Mouse (Mus musculus): ENCODE measurements around the gene Map3k1. TPM values are rescaled to one million over a fixed set of nuclear protein-coding genes. Genes with fewer than 3 reads are reported as not detected.

The Map3k1 gene
- polyA plus RNA-seq, 1 experiment from 2014 or later = 16.0 TPM

GRCm38 (mm10) chr13:111789420-111790065, 19.2 kb downstream of the Map3k1 start:
- Histone ChIP-seq H3K36me3 (ENCODE audit: control insufficient read depth, insufficient read depth, low read length) (no peaks in the 10 kb centered on the region), H3K9ac (ENCODE audit: low read depth, low read length) (no peak overlapping the region), H3K27me3 (ENCODE audit: control insufficient read depth, insufficient read depth, low read length) (no peaks in the 10 kb centered on the region), H3K4me1 (replicated peaks; ENCODE audit: control insufficient read depth, insufficient read depth, low read length) (no peaks in the 10 kb centered on the region; the same call in 1 of the 2 replicates), H3K27ac (ENCODE audit: low read depth, low read length) (no peak overlapping the region), H3K9me3 (ENCODE audit: control insufficient read depth, low read length) (no peaks in the 10 kb centered on the region), H3K4me3 (ENCODE audit: low read depth, low read length) (no peak overlapping the region), H3K4me2 (replicated peaks; ENCODE audit: low read depth, low read length) (no peak overlapping the region)
- ATAC-seq (ENCODE audit: low FRiP score) (0 out of 2 replicates have a peak, but pooled peaks have one; percentile 11), DNase-seq (ENCODE audit: low spot score) (peak; percentile 18)
- WGBS = 52% methylated on average over 9 of the region's 9 CpGs

DNA sequence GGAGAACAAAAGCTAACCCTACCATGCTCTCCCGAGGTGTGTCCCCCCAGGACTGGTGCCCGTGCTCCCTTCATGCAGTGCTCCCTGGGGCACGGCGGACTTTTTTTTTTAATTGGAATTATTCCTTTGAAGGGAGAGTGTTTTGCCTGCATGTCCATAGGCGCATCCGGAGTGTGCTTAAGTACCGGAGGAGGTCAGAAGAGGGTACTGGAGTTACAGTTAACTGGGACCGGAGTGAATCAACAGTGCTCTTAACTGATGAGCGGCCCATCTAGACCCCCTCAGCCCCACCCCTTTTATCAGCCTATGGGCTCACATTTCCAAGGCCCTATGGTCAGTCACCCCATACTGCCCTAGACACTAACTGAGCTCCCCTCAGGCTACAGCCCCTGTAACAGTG, 19.9 kb downstream of the Map3k1 start:
- ATAC-seq (ENCODE audit: low FRiP score) = 0 out of 2 replicates have a peak, but pooled peaks have one; percentile 17
- Histone ChIP-seq H3K9ac (ENCODE audit: low read depth, low read length) (no peak overlapping the region), H3K27ac (ENCODE audit: low read depth, low read length) (no peak overlapping the region), H3K4me1 (replicated peaks; ENCODE audit: control insufficient read depth, insufficient read depth, low read length) (no peaks in the 10 kb centered on the region; the same call in 1 of the 2 replicates), H3K9me3 (ENCODE audit: control insufficient read depth, low read length) (no peaks in the 10 kb centered on the region), H3K4me2 (replicated peaks; ENCODE audit: low read depth, low read length) (no peak overlapping the region), H3K36me3 (ENCODE audit: control insufficient read depth, insufficient read depth, low read length) (no peaks in the 10 kb centered on the region), H3K4me3 (ENCODE audit: low read depth, low read length) (no peak overlapping the region), H3K27me3 (ENCODE audit: control insufficient read depth, insufficient read depth, low read length) (no peaks in the 10 kb centered on the region)
- no peak for DNase-seq (ENCODE audit: low spot score)
- WGBS = 81% methylated on average over 9 of the region's 9 CpGs

DNA sequence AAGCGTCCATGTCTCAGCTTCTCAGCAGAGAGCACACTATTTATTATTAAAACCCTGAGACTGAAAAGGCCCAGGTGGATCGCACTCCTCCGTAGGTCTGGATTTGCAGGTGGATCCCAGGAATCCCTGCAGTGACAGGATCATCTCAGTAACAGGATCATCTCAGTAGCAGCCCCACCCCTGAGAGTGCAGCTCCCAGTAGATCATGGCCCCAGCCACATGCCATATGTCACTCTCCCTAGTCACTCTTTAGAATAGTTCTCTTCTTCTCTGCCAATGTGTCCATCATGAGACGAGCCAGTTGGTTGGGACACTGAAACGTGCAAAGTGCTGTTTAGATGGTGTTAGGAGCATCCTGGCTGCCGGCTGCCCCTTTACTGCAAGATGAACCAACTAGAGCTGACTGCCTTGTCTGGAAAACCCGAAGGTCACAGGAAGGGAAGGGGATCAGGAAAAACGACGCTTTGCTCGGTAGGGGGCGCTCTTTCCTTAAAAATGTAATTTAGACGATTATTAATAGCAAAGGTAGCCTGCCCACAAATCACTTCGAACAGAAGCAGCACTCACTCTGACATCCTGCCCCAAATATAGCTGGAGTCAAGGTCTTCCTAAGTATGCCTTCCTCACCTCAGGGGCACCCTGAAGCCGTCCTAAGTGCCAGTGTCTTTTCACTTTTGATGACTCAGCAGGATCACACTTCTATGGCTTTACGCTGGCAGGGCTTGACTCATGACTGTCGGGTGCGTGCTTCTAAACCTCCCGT, 20.8 kb downstream of the Map3k1 start:
- WGBS = 40% methylated on average over 18 of the region's 18 CpGs
- no peaks in the 10 kb centered on the region; the same call in 1 of the 2 replicates for H3K4me1 ChIP-seq (replicated peaks; ENCODE audit: control insufficient read depth, insufficient read depth, low read length)

GRCm38 (mm10) chr13:111786584-111786983, 22.2 kb downstream of the Map3k1 start:
- WGBS = 93% methylated on average over 7 of the region's 7 CpGs
- Histone ChIP-seq H3K4me3 (ENCODE audit: low read depth, low read length) (no peak overlapping the region), H3K4me2 (replicated peaks; ENCODE audit: low read depth, low read length) (no peak overlapping the region), H3K27me3 (ENCODE audit: control insufficient read depth, insufficient read depth, low read length) (no peaks in the 10 kb centered on the region), H3K9ac (ENCODE audit: low read depth, low read length) (no peak overlapping the region), H3K36me3 (ENCODE audit: control insufficient read depth, insufficient read depth, low read length) (no peaks in the 10 kb centered on the region), H3K9me3 (ENCODE audit: control insufficient read depth, low read length) (no peaks in the 10 kb centered on the region), H3K4me1 (replicated peaks; ENCODE audit: control insufficient read depth, insufficient read depth, low read length) (no peaks in the 10 kb centered on the region; the same call in 1 of the 2 replicates), H3K27ac (ENCODE audit: low read depth, low read length) (no peak overlapping the region)
- DNase-seq (ENCODE audit: low spot score) (no peak), ATAC-seq (ENCODE audit: low FRiP score) (no peak)

More for the DNA sequence above, 20.8 kb downstream of the Map3k1 start:
- Histone ChIP-seq H3K9me3 (ENCODE audit: control insufficient read depth, low read length) (no peaks in the 10 kb centered on the region), H3K27me3 (ENCODE audit: control insufficient read depth, insufficient read depth, low read length) (no peaks in the 10 kb centered on the region), H3K36me3 (ENCODE audit: control insufficient read depth, insufficient read depth, low read length) (no peaks in the 10 kb centered on the region), H3K9ac (ENCODE audit: low read depth, low read length) (no peak overlapping the region), H3K4me3 (ENCODE audit: low read depth, low read length) (no peak overlapping the region), H3K4me2 (replicated peaks; ENCODE audit: low read depth, low read length) (no peak overlapping the region), H3K27ac (ENCODE audit: low read depth, low read length) (no peak overlapping the region)
- DNase-seq (ENCODE audit: low spot score) (peak; percentile 93), ATAC-seq (ENCODE audit: low FRiP score) (peak; percentile 26; the same call in 1 of the 2 replicates)

DNA sequence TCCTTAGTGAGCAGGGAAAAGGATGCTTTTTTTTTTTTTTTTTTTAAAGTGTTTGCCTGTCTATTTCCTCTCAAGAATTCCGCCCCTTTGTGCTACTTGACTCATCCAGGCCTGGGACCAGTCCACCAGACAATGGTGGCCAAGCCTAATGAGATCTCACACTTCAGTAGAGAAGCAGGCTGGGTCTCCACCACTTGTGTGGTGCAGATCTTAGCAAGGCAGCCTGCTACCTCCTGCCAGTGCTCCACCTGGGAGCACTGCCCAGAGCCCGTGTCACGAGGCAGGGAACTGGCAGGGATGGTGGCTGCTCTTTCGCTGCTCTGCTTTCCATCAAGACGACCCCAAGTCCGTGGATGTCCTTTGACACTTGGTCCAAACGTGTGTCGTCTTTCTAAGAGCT, 25.3 kb downstream of the Map3k1 start:
- no peaks in the 10 kb centered on the region for H3K36me3 ChIP-seq (ENCODE audit: control insufficient read depth, insufficient read depth, low read length)
- no peak overlapping the region for H3K4me3 ChIP-seq (ENCODE audit: low read depth, low read length)
- H3K9me3 ChIP-seq (ENCODE audit: control insufficient read depth, low read length) = no peaks in the 10 kb centered on the region
- H3K9ac ChIP-seq (ENCODE audit: low read depth, low read length) = no peak overlapping the region
- H3K4me1 ChIP-seq (replicated peaks; ENCODE audit: control insufficient read depth, insufficient read depth, low read length) = no peaks in the 10 kb centered on the region
- ATAC-seq (ENCODE audit: low FRiP score) (no peak), DNase-seq (ENCODE audit: low spot score) (no peak)
- H3K27me3 ChIP-seq (ENCODE audit: control insufficient read depth, insufficient read depth, low read length) = no peaks in the 10 kb centered on the region
- no peak overlapping the region for H3K27ac ChIP-seq (ENCODE audit: low read depth, low read length)
- WGBS = 91% methylated on average over 8 of the region's 8 CpGs
- no peak overlapping the region for H3K4me2 ChIP-seq (replicated peaks; ENCODE audit: low read depth, low read length)

DNA sequence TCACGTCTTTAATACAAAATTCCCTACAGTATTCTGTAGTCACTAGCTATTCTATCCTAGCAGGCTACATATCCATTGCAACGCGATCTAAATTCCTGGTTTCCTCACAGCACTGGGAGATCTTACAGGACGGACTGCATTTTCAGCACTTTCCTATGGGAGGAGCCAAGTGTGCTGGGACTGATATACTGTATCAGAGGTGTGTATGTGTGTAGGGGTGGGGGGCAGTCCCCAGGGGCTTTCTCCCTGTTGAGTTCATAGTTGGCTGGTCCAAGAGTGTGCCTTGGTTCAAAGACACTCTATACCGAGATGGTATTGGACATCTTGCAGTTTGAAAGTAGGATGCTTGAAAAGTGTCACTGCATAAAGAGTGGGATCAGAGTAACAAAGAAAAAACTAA, 29.3 kb downstream of the Map3k1 start:
- WGBS = 81% methylated on average over 5 of the region's 5 CpGs
- Histone ChIP-seq H3K27ac (ENCODE audit: low read depth, low read length) (no peak overlapping the region), H3K36me3 (ENCODE audit: control insufficient read depth, insufficient read depth, low read length) (no peaks in the 10 kb centered on the region), H3K27me3 (ENCODE audit: control insufficient read depth, insufficient read depth, low read length) (no peaks in the 10 kb centered on the region), H3K9ac (ENCODE audit: low read depth, low read length) (no peak overlapping the region), H3K4me1 (replicated peaks; ENCODE audit: control insufficient read depth, insufficient read depth, low read length) (no peaks in the 10 kb centered on the region), H3K4me2 (replicated peaks; ENCODE audit: low read depth, low read length) (no peak overlapping the region), H3K9me3 (ENCODE audit: control insufficient read depth, low read length) (no peaks in the 10 kb centered on the region), H3K4me3 (ENCODE audit: low read depth, low read length) (no peak overlapping the region)
- no peak for ATAC-seq (ENCODE audit: low FRiP score)
- DNase-seq (ENCODE audit: low spot score) = no peak

DNA sequence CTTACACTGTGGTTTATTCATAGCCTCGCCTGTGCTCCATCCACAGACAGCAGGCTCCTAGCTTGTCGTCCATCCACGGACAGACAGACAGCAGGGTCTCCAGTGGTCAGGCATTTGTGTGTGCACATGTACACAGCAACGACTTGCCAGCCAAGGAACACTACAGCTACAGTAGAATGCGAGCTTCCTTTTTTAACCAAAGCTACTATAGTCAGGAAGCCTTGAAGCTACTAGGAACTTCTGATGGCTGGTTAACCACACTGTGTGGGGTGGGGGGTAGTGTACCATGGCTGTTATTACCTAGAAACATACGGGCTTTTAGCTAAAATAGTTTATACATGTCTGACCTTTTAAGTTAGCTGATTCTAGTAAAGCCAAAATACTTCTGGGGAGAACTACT, 30.2 kb downstream of the Map3k1 start:
- WGBS = 84% methylated on average over 6 of the region's 6 CpGs

DNA sequence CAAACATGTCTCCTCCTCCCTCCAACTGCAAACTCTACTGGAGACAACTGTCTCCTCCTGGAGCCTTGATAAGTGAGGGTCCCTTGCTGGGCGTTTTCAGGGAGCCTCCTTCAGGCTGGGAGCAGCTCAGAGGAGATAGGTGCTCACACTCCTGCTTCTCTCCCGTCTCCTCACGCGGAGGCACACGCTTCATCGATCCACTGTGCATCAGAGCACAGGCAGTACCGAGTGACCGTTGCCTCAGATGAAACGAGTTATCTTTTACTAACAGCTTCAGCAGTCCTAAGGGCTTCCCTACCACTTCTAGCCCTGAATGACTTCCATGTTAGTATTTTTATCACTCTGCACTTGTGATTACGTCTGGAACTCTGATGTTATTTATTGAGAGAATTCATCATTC, 30.9 kb downstream of the Map3k1 start:
- ATAC-seq (ENCODE audit: low FRiP score) (no peak), DNase-seq (ENCODE audit: low spot score) (no peak)
- no peaks in the 10 kb centered on the region for H3K4me1 ChIP-seq (replicated peaks; ENCODE audit: control insufficient read depth, insufficient read depth, low read length)
- no peaks in the 10 kb centered on the region for H3K27me3 ChIP-seq (ENCODE audit: control insufficient read depth, insufficient read depth, low read length)
- H3K9me3 ChIP-seq (ENCODE audit: control insufficient read depth, low read length) = no peaks in the 10 kb centered on the region
- no peak overlapping the region for H3K27ac ChIP-seq (ENCODE audit: low read depth, low read length)
- no peaks in the 10 kb centered on the region for H3K36me3 ChIP-seq (ENCODE audit: control insufficient read depth, insufficient read depth, low read length)
- H3K4me2 ChIP-seq (replicated peaks; ENCODE audit: low read depth, low read length) = no peak overlapping the region
- H3K4me3 ChIP-seq (ENCODE audit: low read depth, low read length) = no peak overlapping the region
- 77% methylated on average over 10 of the region's 10 CpGs for WGBS
- no peak overlapping the region for H3K9ac ChIP-seq (ENCODE audit: low read depth, low read length)

More for the DNA sequence above, 30.2 kb downstream of the Map3k1 start:
- Histone ChIP-seq H3K27me3 (ENCODE audit: control insufficient read depth, insufficient read depth, low read length) (no peaks in the 10 kb centered on the region), H3K36me3 (ENCODE audit: control insufficient read depth, insufficient read depth, low read length) (no peaks in the 10 kb centered on the region), H3K9me3 (ENCODE audit: control insufficient read depth, low read length) (no peaks in the 10 kb centered on the region), H3K9ac (ENCODE audit: low read depth, low read length) (no peak overlapping the region), H3K4me3 (ENCODE audit: low read depth, low read length) (no peak overlapping the region), H3K27ac (ENCODE audit: low read depth, low read length) (no peak overlapping the region), H3K4me2 (replicated peaks; ENCODE audit: low read depth, low read length) (no peak overlapping the region), H3K4me1 (replicated peaks; ENCODE audit: control insufficient read depth, insufficient read depth, low read length) (no peaks in the 10 kb centered on the region)
- ATAC-seq (ENCODE audit: low FRiP score) (no peak), DNase-seq (ENCODE audit: low spot score) (no peak)

- Histone ChIP-seq H3K4me1 (replicated peaks; ENCODE audit: control insufficient read depth, insufficient read depth, low read length) (no peaks in the 10 kb centered on the region), H3K4me3 (ENCODE audit: low read depth, low read length) (no peak overlapping the region), H3K9me3 (ENCODE audit: control insufficient read depth, low read length) (no peaks in the 10 kb centered on the region), H3K4me2 (replicated peaks; ENCODE audit: low read depth, low read length) (no peak overlapping the region), H3K36me3 (ENCODE audit: control insufficient read depth, insufficient read depth, low read length) (no peaks in the 10 kb centered on the region), H3K9ac (ENCODE audit: low read depth, low read length) (no peak overlapping the region), H3K27me3 (ENCODE audit: control insufficient read depth, insufficient read depth, low read length) (no peaks in the 10 kb centered on the region), H3K27ac (ENCODE audit: low read depth, low read length) (no peak overlapping the region)
- no peak for ATAC-seq (ENCODE audit: low FRiP score)
- 68% methylated on average over 7 of the region's 7 CpGs for WGBS
- DNase-seq (ENCODE audit: low spot score) = no peak
Observed at GRCm38 (mm10) chr13:111777179-111777578, 31.6 kb downstream of the Map3k1 start.
